Mouse (Mus musculus) kidney, adult 2 months (tissue): ENCODE results near the gene Tln1.

Experiments
- CTCF ChIP-seq: fragments of 200-500 bp; conservative IDR thresholded peaks from 2 replicates; pipeline ENCODE4 v1.5.1; 2011; ENCODE audit warnings: low read depth, mild to moderate bottlenecking, control low read depth, low read length, moderate library complexity, mixed read lengths; ENCODE audit not compliant: insufficient read depth, insufficient read length
- POLR2A ChIP-seq: fragments of 200-500 bp; IDR thresholded peaks from one replicate; pipeline ENCODE4 v1.6.1; 2011; ENCODE audit warnings: low read depth, low read length, control low read depth

GRCm38 (mm10) chr4:43604099-43604498, 41.6 kb upstream of the Tln1 start:
- TF ChIP-seq POLR2A (no peak), CTCF (no peak)
